Mouse (Mus musculus) embryonic facial prominence, embryonic 11.5 days (tissue): Measurements from ENCODE around the gene Kank1. TPM values are rescaled to one million over a fixed set of nuclear protein-coding genes. Genes with fewer than 3 reads are reported as not detected.

Source experiments
- ATAC-seq: fragments of 200-750 bp; cut with Nextera tagmentation; replicated peaks from 2 replicates; pipeline ENCODE4 v1.8.0; 2017; ENCODE audit warnings: low read depth; ENCODE audit not compliant: insufficient number of reproducible peaks, low FRiP score, low TSS enrichment
- DNase-seq: peaks from one replicate; pipeline ENCODE4 v3.0.0-alpha.2; 2015; ENCODE audit warnings: low spot score
- H3K27ac ChIP-seq: fragments of 300-500 bp; sonication (generic); replicated peaks from 2 replicates; pipeline ENCODE4 v1.5.1; 2014; ENCODE audit warnings: mild to moderate bottlenecking, low read depth, low read length, control low read depth
- H3K27me3 ChIP-seq: fragments of 300-500 bp; sonication (generic); 2 replicates; pipeline ENCODE4 v1.6.1; 2014; ENCODE audit warnings: mild to moderate bottlenecking, low read length, moderate library complexity, mixed read lengths; ENCODE audit not compliant: control insufficient read depth, insufficient read depth
- H3K36me3 ChIP-seq: fragments of 300-500 bp; sonication (generic); replicated peaks from 2 replicates; pipeline ENCODE4 v1.6.1; 2014; ENCODE audit warnings: low read depth, mild to moderate bottlenecking, low read length, moderate library complexity, mixed read lengths; ENCODE audit not compliant: control insufficient read depth, insufficient read depth
- H3K4me1 ChIP-seq: fragments of 300-500 bp; sonication (generic); 2 replicates; pipeline ENCODE4 v1.6.1; 2014; ENCODE audit warnings: low read length, mixed read lengths; ENCODE audit not compliant: control insufficient read depth, insufficient read depth
- H3K4me2 ChIP-seq: fragments of 300-500 bp; sonication (generic); 2 replicates; pipeline ENCODE4 v1.6.1; 2014; ENCODE audit warnings: low read depth, mild to moderate bottlenecking, control low read depth, low read length, moderate library complexity
- H3K4me3 ChIP-seq: fragments of 300-500 bp; sonication (generic); 2 replicates; pipeline ENCODE4 v1.5.1; 2014; ENCODE audit warnings: low read depth, low read length, control low read depth
- H3K9ac ChIP-seq: fragments of 300-500 bp; sonication (generic); replicated peaks from 2 replicates; pipeline ENCODE4 v1.6.1; 2014; ENCODE audit warnings: mild to moderate bottlenecking, control low read depth, low read length
- H3K9me3 ChIP-seq: fragments of 300-500 bp; sonication (generic); replicated peaks from 2 replicates; pipeline ENCODE4 v1.6.1; 2016; ENCODE audit warnings: mild to moderate bottlenecking, low read length, inconsistent platforms, mixed read lengths; ENCODE audit not compliant: control insufficient read depth
- WGBS: fragments of 180-500 bp; shearing (Covaris S2); extraction: QIAGEN DNeasy Blood & Tissue Kit; methylation state at CpG from one replicate; pipeline ENCODE4 v1.1.7; 2014; 5-methylcytosine and 5-hydroxymethylcytosine counted together
- polyA plus RNA-seq: library from polyadenylated mRNA; unstranded; fragments of >200 nt; fragmentation: Nextera tagmentation; extraction: Ambion mirVana; gene quantifications from 2 replicates; pipeline ENCODE4 v1.2.1, GENCODE M21; 2014

Kank1 gene
- polyA plus RNA-seq, 1 experiment from 2014 or later, result 17.6 TPM

DNA sequence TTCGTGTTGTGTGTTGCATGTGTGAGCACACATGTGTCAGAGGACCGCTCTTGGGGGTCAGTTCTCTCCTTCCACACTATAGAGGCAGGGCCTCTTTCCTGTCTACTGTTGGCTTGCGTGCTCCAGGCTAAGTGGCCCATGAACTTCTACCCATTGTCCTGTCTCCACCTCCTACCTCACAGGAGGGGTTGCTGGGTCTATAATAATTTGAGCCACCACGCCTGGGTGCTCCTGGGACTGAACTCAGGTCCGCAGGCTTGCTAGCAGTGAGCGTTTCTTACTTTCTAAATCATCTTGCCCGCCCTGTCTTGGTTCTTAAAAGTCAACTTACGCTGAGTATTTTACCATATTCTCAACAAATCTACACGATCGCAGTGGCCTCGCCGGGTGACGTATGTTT lies 140.1 kb downstream of the Kank1 start:
- DNase-seq, result no peak
- no peaks in the 10 kb centered on the region; the same call in 1 of the 2 replicates for H3K4me1 ChIP-seq
- WGBS, result 85% methylated on average over 13 of the region's 13 CpGs
- no peak overlapping the region for H3K4me2 ChIP-seq
- no peaks in the 10 kb centered on the region for H3K27me3 ChIP-seq
- H3K27ac ChIP-seq, result no peak overlapping the region
- no peak overlapping the region for H3K4me3 ChIP-seq
- no peaks in the 10 kb centered on the region for H3K9me3 ChIP-seq
- no peak overlapping the region for H3K9ac ChIP-seq
- no peak for ATAC-seq
- H3K36me3 ChIP-seq, result no peaks in the 10 kb centered on the region

- no peak for DNase-seq
- H3K9ac ChIP-seq, result no peak overlapping the region
- no peaks in the 10 kb centered on the region for H3K27me3 ChIP-seq
- no peak overlapping the region for H3K4me3 ChIP-seq
- H3K27ac ChIP-seq, result no peak overlapping the region
- no peaks in the 10 kb centered on the region for H3K4me1 ChIP-seq
- no peak overlapping the region for H3K4me2 ChIP-seq
- no peaks in the 10 kb centered on the region for H3K9me3 ChIP-seq
- no peaks in the 10 kb centered on the region for H3K36me3 ChIP-seq
- WGBS, result 85% methylated on average over 9 of the region's 9 CpGs
- ATAC-seq, result no peak
These were observed 143.9 kb downstream of the Kank1 start for GRCm38 (mm10) chr19:25380675-25381074.

- no peaks in the 10 kb centered on the region for H3K9me3 ChIP-seq
- no peak overlapping the region for H3K27ac ChIP-seq
- ATAC-seq, result no peak
- no peak overlapping the region for H3K4me3 ChIP-seq
- no peaks in the 10 kb centered on the region for H3K36me3 ChIP-seq
- no peaks in the 10 kb centered on the region for H3K27me3 ChIP-seq
- H3K4me2 ChIP-seq, result no peak overlapping the region
- H3K4me1 ChIP-seq, result no peaks in the 10 kb centered on the region
- 34% methylated on average over 7 of the region's 7 CpGs for WGBS
- H3K9ac ChIP-seq, result no peak overlapping the region
- DNase-seq, result no peak
These were observed 145.2 kb downstream of the Kank1 start for GRCm38 (mm10) chr19:25381972-25382371.

DNA sequence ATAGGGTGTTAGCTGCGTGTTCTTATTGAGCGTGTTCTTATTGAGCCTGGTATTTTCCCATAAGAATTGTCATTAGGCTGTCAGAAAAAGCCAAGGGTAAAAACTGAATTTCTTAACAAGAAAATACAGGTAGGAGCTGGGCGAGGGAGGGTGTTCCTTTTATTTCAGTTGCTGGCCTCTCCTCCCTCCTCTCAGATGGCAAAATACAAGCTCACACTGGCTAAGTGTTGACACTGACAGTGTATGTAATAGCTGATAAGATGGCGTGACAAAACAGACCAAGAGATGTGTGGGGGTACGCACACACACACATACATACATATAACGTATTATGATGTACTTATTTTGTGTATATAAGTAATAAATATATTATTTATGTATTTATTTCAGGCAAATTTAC lies 145.7 kb downstream of the Kank1 start:
- ATAC-seq, result no peak
- H3K9me3 ChIP-seq, result no peaks in the 10 kb centered on the region
- no peak overlapping the region for H3K4me3 ChIP-seq
- H3K27me3 ChIP-seq, result no peaks in the 10 kb centered on the region
- H3K36me3 ChIP-seq, result no peaks in the 10 kb centered on the region
- no peaks in the 10 kb centered on the region for H3K4me1 ChIP-seq
- no peak overlapping the region for H3K4me2 ChIP-seq
- no peak overlapping the region for H3K27ac ChIP-seq
- DNase-seq, result no peak
- H3K9ac ChIP-seq, result no peak overlapping the region
- WGBS, result 80% methylated on average over 6 of the region's 6 CpGs

- Histone ChIP-seq H3K36me3 (no peaks in the 10 kb centered on the region), H3K4me2 (no peak overlapping the region), H3K4me3 (no peak overlapping the region), H3K27me3 (no peaks in the 10 kb centered on the region), H3K27ac (peak overlapping the region; percentile 22), H3K9ac (0 out of 2 replicates have a peak overlapping the region, but pooled peaks have one; percentile 32), H3K9me3 (no peaks in the 10 kb centered on the region), H3K4me1 (no peaks in the 10 kb centered on the region)
- ATAC-seq (peak; percentile 83), DNase-seq (peak; percentile 86)
- WGBS, result 12% methylated on average over 12 of the region's 12 CpGs
These were observed 146.8 kb downstream of the Kank1 start for GRCm38 (mm10) chr19:25383386-25384146.

DNA sequence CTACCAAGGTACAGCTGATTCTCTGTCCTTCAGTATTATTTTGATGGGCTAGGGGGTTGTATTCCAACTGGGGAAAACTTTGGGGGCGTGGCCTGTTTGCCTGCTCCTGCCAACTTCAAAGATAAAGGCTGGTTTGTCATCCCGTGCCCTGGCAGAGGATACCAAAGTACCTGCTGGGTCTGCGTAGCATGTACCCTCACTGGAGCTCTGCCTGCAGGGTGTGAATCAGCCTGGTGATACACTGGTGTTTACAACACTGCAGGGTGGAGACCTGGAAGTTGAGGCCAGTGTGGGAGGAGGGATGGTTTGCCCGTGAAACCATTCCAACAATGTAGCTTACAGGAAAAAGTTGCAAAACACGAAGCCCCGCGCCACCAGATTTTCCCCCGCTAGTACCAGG lies 149.2 kb downstream of the Kank1 start:
- no peak for ATAC-seq
- no peaks in the 10 kb centered on the region for H3K36me3 ChIP-seq
- H3K9ac ChIP-seq, result no peak overlapping the region
- no peaks in the 10 kb centered on the region for H3K4me1 ChIP-seq
- DNase-seq, result no peak
- no peak overlapping the region for H3K27ac ChIP-seq
- H3K4me2 ChIP-seq, result no peak overlapping the region
- H3K27me3 ChIP-seq, result no peaks in the 10 kb centered on the region
- no peak overlapping the region for H3K4me3 ChIP-seq
- no peaks in the 10 kb centered on the region for H3K9me3 ChIP-seq
- 74% methylated on average over 8 of the region's 8 CpGs for WGBS

- Histone ChIP-seq H3K4me3 (no peak overlapping the region), H3K4me1 (no peaks in the 10 kb centered on the region), H3K27ac (no peak overlapping the region), H3K4me2 (no peak overlapping the region), H3K36me3 (no peaks in the 10 kb centered on the region), H3K27me3 (no peaks in the 10 kb centered on the region), H3K9me3 (no peaks in the 10 kb centered on the region), H3K9ac (no peak overlapping the region)
- no peak for ATAC-seq
- no peak for DNase-seq
- 78% methylated on average over 16 of the region's 16 CpGs for WGBS
These were observed 150.1 kb downstream of the Kank1 start for GRCm38 (mm10) chr19:25386679-25387470.

DNA sequence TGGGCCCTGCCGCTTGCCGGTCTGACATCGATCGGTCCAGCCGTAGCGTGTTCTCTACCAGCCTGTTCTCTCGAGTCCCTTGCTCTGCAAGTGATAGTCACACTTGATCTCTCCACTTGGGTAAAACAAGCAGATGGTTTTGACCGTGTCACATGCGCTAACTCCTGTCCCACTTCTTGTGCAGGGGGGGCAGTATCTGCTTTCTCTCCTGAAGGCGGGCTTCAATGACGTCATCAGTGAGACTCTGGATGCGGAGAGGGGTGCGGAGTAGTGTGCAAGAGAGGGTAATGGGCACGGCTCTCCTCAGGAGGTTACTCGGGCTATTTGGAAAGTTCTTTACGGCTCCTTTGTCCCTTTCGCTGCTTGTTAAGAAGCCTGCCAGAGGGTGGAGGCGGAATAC lies 151.1 kb downstream of the Kank1 start:
- H3K27ac ChIP-seq, result no peak overlapping the region
- no peak for DNase-seq
- 90% methylated on average over 18 of the region's 18 CpGs for WGBS
- H3K36me3 ChIP-seq, result no peaks in the 10 kb centered on the region
- no peaks in the 10 kb centered on the region for H3K9me3 ChIP-seq
- H3K4me1 ChIP-seq, result no peaks in the 10 kb centered on the region
- no peaks in the 10 kb centered on the region for H3K27me3 ChIP-seq
- H3K4me2 ChIP-seq, result no peak overlapping the region
- H3K4me3 ChIP-seq, result no peak overlapping the region
- H3K9ac ChIP-seq, result no peak overlapping the region
- ATAC-seq, result no peak
